Mouse (Mus musculus) cerebellum, adult 2 months (tissue): ENCODE results near the gene Gngt2. TPM values are rescaled to one million over a fixed set of nuclear protein-coding genes. Genes with fewer than 3 reads are reported as not detected.
"Not testable (repeated sequence)": the region's sequence is repeated elsewhere in the genome, so short reads cannot be mapped to it uniquely, and the experiment has no call there.

Experiments used
- DNase-seq, 2 experiments: peaks; one replicate each; pipeline ENCODE4 v3.0.0; 2021
- H3K27ac ChIP-seq: fragments of 200-500 bp; 2 replicates; pipeline ENCODE4 v1.5.1; 2012; ENCODE audit warnings: low read length, control low read depth, inconsistent platforms; ENCODE audit not compliant: insufficient read depth
- H3K27me3 ChIP-seq: fragments of 200-500 bp; 2 replicates; pipeline ENCODE4 v1.6.1; 2012; ENCODE audit warnings: inconsistent platforms, mild to moderate bottlenecking, low read length, moderate library complexity; ENCODE audit not compliant: control insufficient read depth, insufficient read depth
- H3K4me1 ChIP-seq: fragments of 200-500 bp; 2 replicates; pipeline ENCODE4 v1.6.1; 2011; ENCODE audit warnings: low read length; ENCODE audit not compliant: control insufficient read depth, insufficient read depth
- H3K4me3 ChIP-seq: fragments of 200-500 bp; replicated peaks from 2 replicates; pipeline ENCODE3; 2011; ENCODE audit warnings: mild to moderate bottlenecking, low read depth, low read length, control low read depth; ENCODE audit not compliant: insufficient read depth
- CTCF ChIP-seq: fragments of 200-500 bp; IDR thresholded peaks from 2 replicates; pipeline ENCODE4 v1.5.1; 2011; ENCODE audit warnings: low read depth, mild to moderate bottlenecking, control low read depth, low read length, moderate library complexity, borderline replicate concordance; ENCODE audit not compliant: insufficient read depth
- POLR2A ChIP-seq: fragments of 200-500 bp; IDR thresholded peaks from 2 replicates; pipeline ENCODE4 v1.6.1; 2011; ENCODE audit warnings: low read length, control low read depth, borderline replicate concordance; ENCODE audit not compliant: insufficient read depth
- WGBS: fragments of 180-500 bp; shearing (Covaris S2); methylation state at CpG from one replicate; pipeline ENCODE4 v1.1.7; 2018; 5-methylcytosine and 5-hydroxymethylcytosine counted together
- polyA plus RNA-seq: library from polyadenylated mRNA; depleted of rRNA; stranded (reverse); fragments of >200 nt; gene quantifications from 2 replicates; pipeline ENCODE4 v1.2.3, GENCODE M21; 2012; rRNA removed

The Gngt2 gene
- polyA plus RNA-seq, 1 experiment: 5.4 TPM

DNA sequence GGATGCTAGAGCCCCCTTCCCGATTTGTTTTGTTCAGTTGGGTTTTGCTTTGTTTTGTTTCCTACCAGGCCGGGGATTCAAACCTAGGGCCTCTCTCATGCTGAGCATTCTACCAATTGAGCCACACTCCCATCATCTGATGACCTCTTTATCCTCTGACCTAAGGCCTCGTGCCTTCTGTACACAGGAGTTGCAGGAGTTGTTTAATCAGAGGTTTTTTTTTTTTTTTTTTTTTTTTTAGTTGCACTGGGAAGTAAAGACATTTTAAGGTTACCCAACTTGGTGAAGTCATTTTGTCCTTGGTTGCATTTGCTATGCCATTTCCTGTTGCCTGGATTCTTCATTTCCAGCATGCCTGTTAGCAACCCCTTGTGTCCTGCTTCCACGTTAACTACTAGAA lies 32.4 kb downstream of the Gngt2 start:
- Histone ChIP-seq H3K27ac (no peak overlapping the region), H3K27me3 (no peaks in the 10 kb centered on the region; the same call in 1 of the 2 replicates), H3K4me1 (no peaks in the 10 kb centered on the region), H3K4me3 (no peak overlapping the region)
- TF ChIP-seq POLR2A: no peak
- no peak for TF ChIP-seq CTCF
- no peak for DNase-seq
- 78% methylated on average over 4 of the region's 4 CpGs for WGBS

DNA sequence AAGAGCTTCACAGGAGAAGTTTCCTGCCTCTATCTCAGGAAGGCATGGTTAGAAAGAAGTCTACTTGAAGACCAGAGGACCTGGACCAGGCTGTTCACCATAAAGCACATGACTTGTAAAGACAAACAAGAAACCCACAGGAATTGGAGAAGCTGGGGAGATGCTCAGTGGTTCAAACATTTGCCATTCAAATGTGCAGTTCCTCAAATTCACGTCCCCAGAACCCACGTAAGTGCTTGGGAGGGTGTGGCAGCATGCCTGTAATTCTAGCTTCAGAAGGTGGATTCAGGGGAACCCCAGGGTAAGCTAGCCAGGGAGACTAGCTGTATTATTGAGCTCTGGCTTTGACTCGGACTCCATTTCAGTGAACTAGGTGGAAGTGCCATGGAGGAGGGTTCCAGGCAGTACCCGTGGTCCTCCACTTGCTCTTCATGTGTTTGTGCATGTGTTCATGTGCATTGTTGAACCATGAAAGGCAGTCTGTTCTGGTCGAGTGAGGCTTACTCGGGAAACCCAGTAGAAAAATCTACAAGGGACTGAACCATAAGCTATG lies 33.0 kb downstream of the Gngt2 start:
- DNase-seq: no peak
- no peak for TF ChIP-seq POLR2A
- 69% methylated on average over 6 of the region's 6 CpGs for WGBS
- Histone ChIP-seq H3K4me3 (no peak overlapping the region), H3K4me1 (no peaks in the 10 kb centered on the region), H3K27me3 (no peaks in the 10 kb centered on the region; the same call in 1 of the 2 replicates), H3K27ac (no peak overlapping the region)

DNA sequence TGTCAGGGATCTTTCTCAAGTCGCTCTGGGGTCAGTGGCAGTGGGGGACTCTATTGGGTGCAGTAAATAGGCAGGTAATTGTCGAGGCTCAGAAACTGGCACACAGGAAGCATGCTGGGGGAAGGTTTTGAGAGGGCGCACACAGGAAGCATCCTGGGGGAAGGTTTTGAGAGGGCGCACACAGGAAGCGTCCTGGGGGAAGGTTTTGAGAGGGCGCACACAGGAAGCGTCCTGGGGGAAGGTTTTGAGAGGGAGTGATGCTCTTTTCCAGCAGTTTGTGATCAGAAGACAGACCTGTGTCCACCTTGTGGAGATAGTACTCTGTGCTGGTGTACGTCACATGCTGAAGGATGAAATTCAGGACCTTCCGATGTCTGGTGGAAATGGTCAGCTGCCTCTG lies 38.8 kb downstream of the Gngt2 start:
- Histone ChIP-seq H3K4me3 (peak overlapping the region; percentile 14), H3K4me1 (no peaks in the 10 kb centered on the region), H3K27me3 (no peaks in the 10 kb centered on the region), H3K27ac (no peak overlapping the region)
- no peak for DNase-seq
- TF ChIP-seq POLR2A (no peak), CTCF (no peak)
- WGBS: 25% methylated on average over 9 of the region's 9 CpGs

DNA sequence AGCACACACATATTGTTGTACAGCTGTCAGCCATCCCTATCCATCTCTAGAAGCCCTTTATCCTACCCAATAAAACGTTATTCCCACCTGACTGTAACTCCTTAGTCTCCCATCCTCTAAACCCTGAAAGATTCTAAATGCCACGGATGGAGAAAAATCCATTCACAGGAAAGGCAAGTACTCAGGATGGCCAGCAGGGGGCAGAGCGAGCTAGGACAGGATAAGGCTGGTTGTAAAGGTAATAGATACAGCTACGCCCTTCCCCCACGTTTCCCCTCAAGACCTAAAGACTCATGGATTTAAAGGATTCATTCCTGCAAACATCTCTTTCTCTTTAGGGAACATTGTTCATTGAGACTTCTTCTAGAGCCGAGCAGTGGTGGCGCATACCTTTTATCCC lies 39.3 kb downstream of the Gngt2 start:
- TF ChIP-seq POLR2A (no peak), CTCF (peak; percentile 76)
- Histone ChIP-seq H3K27ac (no peak overlapping the region), H3K4me1 (no peaks in the 10 kb centered on the region), H3K4me3 (no peak overlapping the region), H3K27me3 (no peaks in the 10 kb centered on the region)
- DNase-seq: peak; percentile 24 to 44
- WGBS: 17% methylated on average over 7 of the region's 7 CpGs

DNA sequence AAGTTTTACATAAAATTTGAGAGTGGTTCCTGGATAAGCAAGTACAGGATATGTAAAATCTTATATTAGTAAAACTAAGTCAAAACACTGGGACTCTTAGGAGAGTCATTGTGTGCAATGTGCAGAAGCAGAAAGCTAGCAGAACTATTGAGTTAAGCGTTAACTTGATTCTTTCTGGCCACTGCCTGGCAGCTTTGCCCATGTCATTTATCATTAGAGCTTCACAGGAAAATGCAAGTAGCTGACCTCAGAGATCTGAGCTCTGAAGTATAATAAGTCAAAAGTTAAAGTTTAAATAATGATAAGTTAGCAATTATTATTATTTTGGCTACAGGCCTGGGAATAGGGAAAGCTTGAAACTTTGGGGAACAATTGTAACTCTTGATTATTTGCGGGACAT lies 42.8 kb downstream of the Gngt2 start:
- not testable (repeated sequence) for H3K27me3 ChIP-seq, H3K4me3 ChIP-seq, DNase-seq, H3K4me1 ChIP-seq, H3K27ac ChIP-seq
- 79% methylated on average over 2 of the region's 2 CpGs for WGBS

DNA sequence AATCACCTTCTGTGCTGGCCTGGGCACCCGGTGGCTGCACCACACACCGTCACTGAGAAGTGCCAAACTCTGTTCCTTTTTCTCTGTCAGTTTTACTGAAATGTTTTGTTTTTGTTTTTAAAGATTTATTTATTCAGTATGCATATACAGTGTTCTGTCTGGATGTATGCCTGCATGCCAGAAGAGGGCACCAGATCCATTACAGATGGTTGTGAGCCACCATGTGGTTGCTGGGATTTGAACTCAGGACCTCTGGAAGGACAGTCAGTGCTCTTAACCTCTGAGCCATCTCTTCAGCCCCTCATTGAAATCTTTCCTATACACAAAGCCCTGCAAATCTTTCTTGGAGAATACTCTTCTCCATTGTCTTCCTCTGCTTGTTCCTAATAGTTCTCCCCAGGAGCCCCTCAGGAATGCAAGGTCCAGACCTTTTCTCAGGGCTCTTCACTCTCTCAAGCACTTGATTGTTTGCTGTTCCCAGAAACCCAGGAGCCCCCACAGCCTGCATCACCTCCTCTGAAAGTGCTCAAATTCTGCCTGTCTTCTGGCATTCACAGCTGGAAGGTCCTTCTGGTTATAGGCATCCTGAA lies 53.5 kb downstream of the Gngt2 start:
- Histone ChIP-seq H3K27me3 (no peaks in the 10 kb centered on the region; the same call in 1 of the 2 replicates), H3K27ac (no peak overlapping the region), H3K4me3 (no peak overlapping the region), H3K4me1 (no peaks in the 10 kb centered on the region)
- no peak for TF ChIP-seq CTCF
- no peak for TF ChIP-seq POLR2A
- 71% methylated on average over 2 of the region's 2 CpGs for WGBS
- no peak for DNase-seq

Other genes starting within 250 kb of the Gngt2 start
- gene Ngfr, start 249.5 kb upstream of the Gngt2 start, polyA plus RNA-seq: 4.5 and 6.4 TPM in 2 replicates
- 241 and 253 TPM in 2 replicates for gene Phb, start 170.3 kb upstream of the Gngt2 start, polyA plus RNA-seq
- gene Zfp652, start 124.5 kb upstream of the Gngt2 start, polyA plus RNA-seq: 30.0 and 30.1 TPM in 2 replicates
- 0.69 and 0.70 TPM in 2 replicates for gene B130006D01Rik, start 113.6 kb upstream of the Gngt2 start, polyA plus RNA-seq
- 110 and 122 TPM in 2 replicates for gene Phospho1, start 12.7 kb upstream of the Gngt2 start, polyA plus RNA-seq
- gene Abi3, start 5.3 kb downstream of the Gngt2 start, polyA plus RNA-seq: 3.2 and 3.9 TPM in 2 replicates
- not detected in 2 replicates for gene B4galnt2, start 77.7 kb downstream of the Gngt2 start, polyA plus RNA-seq
- not detected in 2 replicates for gene Igf2bp1, start 168.7 kb downstream of the Gngt2 start, polyA plus RNA-seq
- gene Gip, start 187.3 kb downstream of the Gngt2 start, polyA plus RNA-seq: not detected in 2 replicates
- gene Snf8, start 197.7 kb downstream of the Gngt2 start, polyA plus RNA-seq: 75.0 and 83.5 TPM in 2 replicates
- gene Ube2z, start 228.2 kb downstream of the Gngt2 start, polyA plus RNA-seq: 56.0 and 56.8 TPM in 2 replicates
- gene Atp5g1, start 238.5 kb downstream of the Gngt2 start, polyA plus RNA-seq: 696 and 758 TPM in 2 replicates